Mouse (Mus musculus) adrenal gland, postnatal 14 days (tissue): ENCODE measurements at regions not wholly inside any gene's neighbourhood (a gene's known extent, or its start where the extent isn't known, plus 50 kb on each side); places are given as distances from the start of the nearest gene placed in this dataset.

Experiments used
- DNase-seq: peaks from one replicate; pipeline ENCODE4 v3.0.0; 2021; ENCODE audit warnings: mixed read lengths

DNA sequence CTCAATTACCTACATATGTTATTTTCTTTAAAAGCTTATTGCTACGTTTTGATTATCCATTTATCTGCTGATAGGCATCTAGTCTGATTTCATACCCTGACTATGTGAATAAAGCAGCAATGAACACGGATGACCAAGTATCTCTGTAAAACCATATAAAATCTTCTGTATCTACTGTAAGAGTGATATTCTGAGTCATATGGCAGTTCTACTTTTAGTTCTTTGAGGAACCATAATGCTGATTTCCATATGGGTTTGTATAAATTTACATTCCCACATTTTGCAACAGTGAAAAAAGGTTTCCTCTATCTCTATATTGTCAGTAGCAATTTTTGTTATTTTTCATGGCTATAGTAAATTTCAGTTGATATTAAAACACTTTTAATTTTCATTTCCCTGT lies 280.6 kb downstream of the Fsip2 start:
- DNase-seq: no peak

- no peak for DNase-seq
These were observed 282.8 kb downstream of the Fsip2 start for GRCm38 (mm10) chr2:83226198-83226597.

GRCm38 (mm10) chr2:83251173-83252101 lies 308.0 kb downstream of the Fsip2 start:
- no peak for DNase-seq

DNA sequence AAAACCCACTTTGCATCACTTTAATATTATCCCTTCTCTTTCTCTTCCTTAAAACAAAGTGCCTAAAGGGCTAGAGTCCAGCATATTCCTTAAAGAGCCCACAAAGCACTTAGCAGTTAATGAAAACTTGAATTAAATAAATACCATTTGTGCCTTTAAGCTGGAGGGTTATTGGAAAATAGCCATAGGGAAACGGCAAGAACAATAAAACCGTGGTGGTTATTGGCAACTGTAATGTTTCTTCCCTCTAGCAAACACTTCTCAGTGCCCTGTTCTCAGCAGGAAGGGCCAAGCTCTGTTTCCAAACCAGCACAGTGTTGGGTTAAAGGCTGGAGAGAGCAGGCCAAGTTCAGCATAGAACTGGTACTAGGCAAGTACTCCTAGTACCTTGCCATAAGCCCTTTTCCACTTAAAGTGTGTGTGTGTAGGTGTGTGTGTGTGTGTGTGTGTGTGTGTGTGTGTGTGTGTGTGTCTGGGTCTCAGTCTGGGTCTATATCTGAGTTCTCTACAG lies 313.4 kb downstream of the Fsip2 start:
- DNase-seq: no peak

DNA sequence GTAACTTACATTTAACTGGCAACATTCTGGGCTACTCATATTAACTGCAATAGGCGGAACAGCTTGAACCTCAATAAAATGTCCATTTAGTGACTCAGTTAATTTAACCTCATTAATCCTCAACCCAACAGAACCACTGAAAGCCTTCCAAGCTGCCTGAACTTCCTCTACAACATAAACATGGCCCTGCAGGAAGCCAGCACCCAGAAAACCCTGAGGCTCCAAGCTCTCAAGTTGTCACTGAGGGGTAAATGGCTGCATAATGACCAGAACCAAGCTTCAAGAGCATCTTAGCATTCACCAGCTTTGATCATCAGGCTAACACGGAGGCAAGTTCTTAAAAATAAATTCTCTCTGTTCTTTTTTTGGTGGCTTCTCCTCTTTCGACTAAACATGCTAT lies 315.2 kb downstream of the Fsip2 start:
- no peak for DNase-seq

GRCm38 (mm10) chr2:83303515-83303914 lies 340.7 kb upstream of the Zc3h15 start:
- no peak for DNase-seq

GRCm38 (mm10) chr2:83332056-83332769 lies 312.0 kb upstream of the Zc3h15 start:
- no peak for DNase-seq

GRCm38 (mm10) chr2:83332770-83333157 lies 311.5 kb upstream of the Zc3h15 start:
- no peak for DNase-seq

GRCm38 (mm10) chr2:83337364-83337763 lies 306.9 kb upstream of the Zc3h15 start:
- DNase-seq: peak; percentile 25

DNA sequence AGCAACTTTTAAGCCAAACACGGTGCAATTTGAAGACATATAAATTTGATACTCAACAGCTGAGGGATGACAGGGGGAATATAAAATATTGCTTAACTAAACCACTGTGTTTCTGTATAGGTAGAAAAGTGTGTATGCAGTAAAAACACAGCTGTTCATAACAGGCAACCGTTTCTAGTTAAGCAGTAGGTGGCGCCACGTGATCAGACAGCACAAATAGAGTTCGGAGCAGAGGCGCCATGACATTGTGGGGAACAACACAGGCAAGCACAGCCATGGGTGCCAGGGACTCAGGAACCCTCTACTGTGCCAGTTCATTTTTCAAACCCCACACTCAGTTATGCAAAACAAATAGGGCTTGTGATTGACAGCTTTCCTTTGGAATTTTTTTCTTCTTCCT lies 304.1 kb upstream of the Zc3h15 start:
- DNase-seq: no peak
